Mouse (Mus musculus) urinary bladder, adult 2 months (tissue): ENCODE measurements at regions not wholly inside any gene's neighbourhood (a gene's known extent, or its start where the extent isn't known, plus 50 kb on each side); places are given as distances from the start of the nearest gene placed in this dataset.

ENCODE experiments used
- DNase-seq: peaks from one replicate; pipeline ENCODE4 v3.0.0; 2022; ENCODE audit warnings: low spot score

GRCm38 (mm10) chr15:61159552-61159951 is 236.7 kb upstream of the A1bg start:
- DNase-seq = no peak

GRCm38 (mm10) chr15:61158041-61158545 is 235.3 kb upstream of the A1bg start:
- no peak for DNase-seq

- DNase-seq = peak; percentile 82
Measured at GRCm38 (mm10) chr15:61157543-61157942, 234.7 kb upstream of the A1bg start.

- DNase-seq = no peak
Measured at GRCm38 (mm10) chr15:61155530-61155929, 232.7 kb upstream of the A1bg start.

- DNase-seq = no peak
Measured at GRCm38 (mm10) chr15:61154166-61154565, 231.4 kb upstream of the A1bg start.

GRCm38 (mm10) chr15:61142851-61143250 is 220.0 kb upstream of the A1bg start:
- DNase-seq = no peak

- DNase-seq = no peak
Measured at GRCm38 (mm10) chr15:61139151-61139550, 216.3 kb upstream of the A1bg start.

- no peak for DNase-seq
Measured at GRCm38 (mm10) chr15:61136781-61137180, 214.0 kb upstream of the A1bg start.

- no peak for DNase-seq
Measured at GRCm38 (mm10) chr15:61133316-61133715, 210.5 kb upstream of the A1bg start.

GRCm38 (mm10) chr15:61127971-61128370 is 205.2 kb upstream of the A1bg start:
- DNase-seq = no peak

GRCm38 (mm10) chr15:61127130-61127529 is 204.3 kb upstream of the A1bg start:
- DNase-seq = no peak

- no peak for DNase-seq
Measured at GRCm38 (mm10) chr15:61116912-61117311, 194.1 kb upstream of the A1bg start.

- DNase-seq = no peak
Measured at GRCm38 (mm10) chr15:61109429-61110128, 186.8 kb upstream of the A1bg start.

- DNase-seq = no peak
Measured at GRCm38 (mm10) chr15:61108957-61109356, 186.1 kb upstream of the A1bg start.

GRCm38 (mm10) chr15:61102421-61103412 is 179.9 kb upstream of the A1bg start:
- DNase-seq = no peak

GRCm38 (mm10) chr15:61100807-61101206 is 178.0 kb upstream of the A1bg start:
- no peak for DNase-seq

- DNase-seq = no peak
Measured at GRCm38 (mm10) chr15:61098968-61099367, 176.2 kb upstream of the A1bg start.

- DNase-seq = no peak
Measured at GRCm38 (mm10) chr15:61098519-61098918, 175.7 kb upstream of the A1bg start.

- DNase-seq = no peak
Measured at GRCm38 (mm10) chr15:61096021-61096781, 173.4 kb upstream of the A1bg start.

GRCm38 (mm10) chr15:61055017-61055609 is 132.3 kb upstream of the A1bg start:
- DNase-seq = no peak

- DNase-seq = no peak
Measured at GRCm38 (mm10) chr15:61051363-61051762, 128.6 kb upstream of the A1bg start.
